Mouse (Mus musculus) hematopoietic stem cell, adult 5-6 weeks (primary cell): ENCODE data around the gene Shc4. TPM values are rescaled to one million over a fixed set of nuclear protein-coding genes. Genes with fewer than 3 reads are reported as not detected.

Experiments used
- ATAC-seq, 2 experiments: fragments of 125-278 bp in 1 of 2; replicated peaks in 1 of 2; 2 replicates each; pipeline ENCODE4 v1.8.0; 2016 to 2017; ENCODE audit warnings: inconsistent platforms in 2 of 2, mild to moderate bottlenecking in 2 of 2, moderate number of reproducible peaks in 2 of 2, low read depth in 1 of 2, moderate TSS enrichment in 1 of 2; ENCODE audit not compliant: low FRiP score in 2 of 2, poor library complexity in 2 of 2, severe bottlenecking in 2 of 2, insufficient read depth in 1 of 2, low TSS enrichment in 1 of 2
- total RNA-seq: library from RNA; stranded (forward); fragments of 172-1452, 232-1000 nt; gene quantifications from 2 replicates; pipeline ENCODE4 v1.2.3, GENCODE M21; 2017

Gene Shc4
- 1.5 and 3.0 TPM in 2 replicates for total RNA-seq

- ATAC-seq: no peak; a peak in 1 of 4 replicates
Observed at GRCm38 (mm10) chr2:125724086-125724430, at the start of gene Shc4. Shc4 (minus strand) TSS chr2:125724148.

GRCm38 (mm10) chr2:125765029-125765428 lies 41.1 kb upstream of the Shc4 start:
- 0 out of 4 replicates have a peak, but pooled peaks of 1 of the 2 experiments have one; percentile 45 for ATAC-seq

GRCm38 (mm10) chr2:125764531-125764930 lies 40.6 kb upstream of the Shc4 start:
- ATAC-seq: no peak

- no peak for ATAC-seq
Observed at GRCm38 (mm10) chr2:125749330-125749729, 25.4 kb upstream of the Shc4 start.

- no peak for ATAC-seq
Observed at GRCm38 (mm10) chr2:125739338-125739737, 15.4 kb upstream of the Shc4 start.

- ATAC-seq: no peak
Observed at GRCm38 (mm10) chr2:125738718-125739117, 14.8 kb upstream of the Shc4 start.

GRCm38 (mm10) chr2:125736025-125736343 lies 12.0 kb upstream of the Shc4 start:
- ATAC-seq: no peak

GRCm38 (mm10) chr2:125735333-125736024 lies 11.5 kb upstream of the Shc4 start:
- ATAC-seq: no peak

GRCm38 (mm10) chr2:125734741-125735140 lies 10.8 kb upstream of the Shc4 start:
- no peak for ATAC-seq

- ATAC-seq: peak; percentile 92 to 97
Observed at GRCm38 (mm10) chr2:125731763-125732560, 8.0 kb upstream of the Shc4 start.

GRCm38 (mm10) chr2:125724546-125725114 lies 682 bp upstream of the Shc4 start:
- peak; percentile 26 to 33; a peak in 1 of 4 replicates for ATAC-seq

- ATAC-seq: peak; percentile 56 to 61; a peak in 3 of 4 replicates
Observed at GRCm38 (mm10) chr2:125723408-125724085, 401 bp downstream of the Shc4 start.

GRCm38 (mm10) chr2:125723086-125723407 lies 901 bp downstream of the Shc4 start:
- peak in 1 of 2 experiments; percentile 6; a peak in 1 of 4 replicates for ATAC-seq

- ATAC-seq: no peak
Observed at GRCm38 (mm10) chr2:125716599-125716998, 7.3 kb downstream of the Shc4 start.

GRCm38 (mm10) chr2:125706510-125706921 lies 17.4 kb downstream of the Shc4 start:
- no peak for ATAC-seq

- ATAC-seq: no peak
Observed at GRCm38 (mm10) chr2:125704907-125705631, 18.9 kb downstream of the Shc4 start.

- no peak for ATAC-seq
Observed at GRCm38 (mm10) chr2:125702851-125703250, 21.1 kb downstream of the Shc4 start.
